ENCODE assay signal across 23 mouse cellular contexts in the genomic region with DNA sequence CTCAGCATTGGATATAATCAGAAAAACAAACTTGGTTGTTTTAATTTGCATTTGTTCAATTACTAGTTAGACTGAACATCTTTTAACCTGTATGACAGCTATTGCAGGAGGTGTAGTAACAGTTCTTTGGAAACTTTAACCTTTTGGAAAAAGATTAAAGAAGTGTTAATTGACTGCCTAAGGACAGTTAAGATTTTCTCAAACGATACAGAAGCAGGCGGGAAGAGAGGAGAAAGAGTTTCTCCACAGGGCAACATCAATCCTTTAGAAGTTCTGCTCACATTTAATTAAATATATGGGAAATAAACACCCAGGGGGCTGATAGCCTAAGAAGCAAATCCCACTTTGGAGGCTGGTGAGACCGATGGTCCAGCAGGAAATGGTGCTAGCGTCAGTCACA.
"Had no signal": no experiment of that assay in that cellular context is flagged by ENCODE, and none has a peak within 500 bp of the region (broad histone marks: within the 10 kb centered on the region; RNA-seq: fewer than 3 reads in every experiment).

No protein-coding gene starts in this region.

- DNase-seq: gastrocnemius, postnatal 14 days; gastrocnemius, postnatal 36 days; heart, adult 18-20 months; heart, postnatal 10 days; heart, postnatal 4 days; kidney, adult 18-20 months; kidney, adult 8-10 months; kidney, postnatal 10 days; kidney, postnatal 25 days; kidney, postnatal 4 days; liver, embryonic 13.5 days had no signal

- H3K27ac ChIP-seq: heart, embryonic 10.5 days; hindbrain, embryonic 10.5 days; hindbrain, embryonic 12.5 days; hindbrain, embryonic 14.5 days; layer of hippocampus, adult 2 months; left cerebral cortex, adult 2 months; limb, embryonic 10.5 days; limb, embryonic 12.5 days had no signal

- H3K4me3 ChIP-seq: heart, embryonic 10.5 days; heart, embryonic 12.5 days; hindbrain, embryonic 10.5 days; hindbrain, embryonic 12.5 days; layer of hippocampus, adult 2 months; left cerebral cortex, adult 2 months; limb, embryonic 10.5 days; limb, embryonic 12.5 days; liver, embryonic 13.5 days had no signal

- H3K9me3 ChIP-seq: heart, embryonic 10.5 days; heart, embryonic 12.5 days; hindbrain, embryonic 10.5 days; hindbrain, embryonic 12.5 days; limb, embryonic 10.5 days; limb, embryonic 12.5 days; liver, embryonic 13.5 days had no signal

- H3K4me1 ChIP-seq: hindbrain, embryonic 10.5 days; limb, embryonic 12.5 days had no signal

- H3K27me3 ChIP-seq: heart, embryonic 12.5 days; hindbrain, embryonic 12.5 days; limb, embryonic 12.5 days; liver, embryonic 13.5 days had no signal

- H3K36me3 ChIP-seq: hindbrain, embryonic 12.5 days had no signal

- H3K9ac ChIP-seq: heart, embryonic 12.5 days; hindbrain, embryonic 12.5 days; hindbrain, embryonic 14.5 days; limb, embryonic 12.5 days; liver, embryonic 13.5 days had no signal

- H3K4me2 ChIP-seq: heart, embryonic 12.5 days; hindbrain, embryonic 12.5 days; hindbrain, embryonic 14.5 days; limb, embryonic 12.5 days; liver, embryonic 13.5 days had no signal

- ATAC-seq: hindbrain, embryonic 16.5 days; inflammation-experienced regulatory T-cells, adult 6 months; intestine, postnatal 0 days had no signal
